Mouse (Mus musculus): ENCODE data around the gene Gm20388. TPM values are rescaled to one million over a fixed set of nuclear protein-coding genes. Genes with fewer than 3 reads are reported as not detected.

Gene Gm20388
- total and polyA plus RNA-seq, 2 experiments from 2014 or later: 51.3 TPM; not detected in 1

GRCm38 (mm10) chr8:123233300-123233699, 3322.7 kb downstream of the Gm20388 start:
- no peak overlapping the region for H3K4me2 ChIP-seq (ENCODE audit: low read depth)
- H3K9ac ChIP-seq: no peak overlapping the region
- no peak for TF ChIP-seq CTCF (IDR thresholded peaks at IDR 0.05; ENCODE audit: low read depth)
- peaks cover 15% of the 10 kb centered on the region for H3K4me1 ChIP-seq (ENCODE audit: insufficient read depth)
- H3K4me3 ChIP-seq (ENCODE audit: low read depth, low read length): no peak overlapping the region
- 55% methylated on average over 13 of the region's 13 CpGs for WGBS
- H3K27me3 ChIP-seq (ENCODE audit: insufficient read depth, low read length): peaks cover 7% of the 10 kb centered on the region; the same call in 1 of the 2 replicates
- no peak overlapping the region for H3K27ac ChIP-seq (ENCODE audit: low read depth, low read length)
- no peak for DNase-seq
- 0 out of 2 replicates have a peak, but pooled peaks cover 7% of the 10 kb centered on the region for H3K36me3 ChIP-seq (ENCODE audit: insufficient read depth)
- no peaks in the 10 kb centered on the region for H3K9me3 ChIP-seq (ENCODE audit: low read length)
- no peak for ATAC-seq

GRCm38 (mm10) chr8:123233760-123234159, 3323.1 kb downstream of the Gm20388 start:
- WGBS: 80% methylated on average over 11 of the region's 11 CpGs
- Histone ChIP-seq H3K9ac (no peak overlapping the region), H3K27me3 (ENCODE audit: insufficient read depth, low read length) (peaks cover 7% of the 10 kb centered on the region; the same call in 1 of the 2 replicates), H3K36me3 (ENCODE audit: insufficient read depth) (0 out of 2 replicates have a peak, but pooled peaks cover 3% of the 10 kb centered on the region), H3K9me3 (ENCODE audit: low read length) (no peaks in the 10 kb centered on the region), H3K4me2 (ENCODE audit: low read depth) (no peak overlapping the region), H3K27ac (ENCODE audit: low read depth, low read length) (no peak overlapping the region), H3K4me3 (ENCODE audit: low read depth, low read length) (no peak overlapping the region), H3K4me1 (ENCODE audit: insufficient read depth) (peaks cover 15% of the 10 kb centered on the region)
- ATAC-seq (no peak), DNase-seq (no peak)
- no peak for TF ChIP-seq CTCF (IDR thresholded peaks at IDR 0.05; ENCODE audit: low read depth)

GRCm38 (mm10) chr8:123234918-123235519, 3324.4 kb downstream of the Gm20388 start:
- 31% methylated on average over 13 of the region's 13 CpGs for WGBS
- peak; percentile 81 for DNase-seq
- H3K4me3 ChIP-seq (ENCODE audit: low read depth, low read length): peak overlapping the region; percentile 54
- H3K9me3 ChIP-seq (ENCODE audit: low read length): no peaks in the 10 kb centered on the region
- peak overlapping the region; percentile 64 for H3K9ac ChIP-seq
- peaks cover 15% of the 10 kb centered on the region for H3K4me1 ChIP-seq (ENCODE audit: insufficient read depth)
- ATAC-seq: peak; percentile 21; the same call in 1 of the 2 replicates
- no peaks in the 10 kb centered on the region for H3K36me3 ChIP-seq (ENCODE audit: insufficient read depth)
- H3K4me2 ChIP-seq (ENCODE audit: low read depth): peak overlapping the region; percentile 84
- TF ChIP-seq CTCF (IDR thresholded peaks at IDR 0.05; ENCODE audit: low read depth): no peak
- no peak overlapping the region for H3K27ac ChIP-seq (ENCODE audit: low read depth, low read length)
- H3K27me3 ChIP-seq (ENCODE audit: insufficient read depth, low read length): peaks cover 7% of the 10 kb centered on the region; the same call in 1 of the 2 replicates

- peak within 1 kb of the TSS; percentile 54 for H3K4me3 ChIP-seq (ENCODE audit: low read depth, low read length)
- peak within 1 kb of the TSS; percentile 84 for H3K4me2 ChIP-seq (ENCODE audit: low read depth)
- H3K27me3 ChIP-seq (ENCODE audit: insufficient read depth, low read length): peaks cover 7% of the 10 kb centered on the region; the same call in 1 of the 2 replicates
- no peaks in the 10 kb centered on the region for H3K36me3 ChIP-seq (ENCODE audit: insufficient read depth)
- H3K9me3 ChIP-seq (ENCODE audit: low read length): no peaks in the 10 kb centered on the region
- peak within 1 kb of the TSS; percentile 64 for H3K9ac ChIP-seq
- 2% methylated on average over 57 of the region's 57 CpGs for WGBS
- ATAC-seq (peak; percentile 84), DNase-seq (peak; percentile 75)
- peaks cover 15% of the 10 kb centered on the region for H3K4me1 ChIP-seq (ENCODE audit: insufficient read depth)
- peak; percentile 49 for TF ChIP-seq CTCF (IDR thresholded peaks at IDR 0.05; ENCODE audit: low read depth)
- H3K27ac ChIP-seq (ENCODE audit: low read depth, low read length): 0 out of 2 replicates have a peak within 1 kb of the TSS, but pooled peaks have one; percentile 15
These were observed 3325.2 kb downstream of the Gm20388 start, which contains the start of gene Spata2l for GRCm38 (mm10) chr8:123235520-123236497. Gene Spata2l (minus strand): TSS chr8:123236233.

- H3K9me3 ChIP-seq (ENCODE audit: low read length): no peaks in the 10 kb centered on the region
- no peak overlapping the region for H3K4me2 ChIP-seq (ENCODE audit: low read depth)
- TF ChIP-seq CTCF (IDR thresholded peaks at IDR 0.05; ENCODE audit: low read depth): no peak
- DNase-seq (no peak), ATAC-seq (no peak)
- no peak overlapping the region for H3K27ac ChIP-seq (ENCODE audit: low read depth, low read length)
- peaks cover 7% of the 10 kb centered on the region; the same call in 1 of the 2 replicates for H3K27me3 ChIP-seq (ENCODE audit: insufficient read depth, low read length)
- no peak overlapping the region for H3K4me3 ChIP-seq (ENCODE audit: low read depth, low read length)
- H3K36me3 ChIP-seq (ENCODE audit: insufficient read depth): peaks cover 29% of the 10 kb centered on the region
- H3K4me1 ChIP-seq (ENCODE audit: insufficient read depth): peaks cover 15% of the 10 kb centered on the region
- WGBS: 86% methylated on average over 10 of the region's 10 CpGs
- H3K9ac ChIP-seq: no peak overlapping the region
These were observed 3328.8 kb downstream of the Gm20388 start for GRCm38 (mm10) chr8:123239398-123239797.

GRCm38 (mm10) chr8:123242107-123242923, 3331.7 kb downstream of the Gm20388 start:
- TF ChIP-seq CTCF (IDR thresholded peaks at IDR 0.05; ENCODE audit: low read depth): no peak
- ATAC-seq: no peak
- Histone ChIP-seq H3K9ac (no peak overlapping the region), H3K36me3 (ENCODE audit: insufficient read depth) (peaks cover 57% of the 10 kb centered on the region), H3K27ac (ENCODE audit: low read depth, low read length) (no peak overlapping the region), H3K4me1 (ENCODE audit: insufficient read depth) (no peaks in the 10 kb centered on the region), H3K4me3 (ENCODE audit: low read depth, low read length) (no peak overlapping the region), H3K9me3 (ENCODE audit: low read length) (no peaks in the 10 kb centered on the region), H3K4me2 (ENCODE audit: low read depth) (no peak overlapping the region), H3K27me3 (ENCODE audit: insufficient read depth, low read length) (no peaks in the 10 kb centered on the region)
- DNase-seq: no peak
- 92% methylated on average over 7 of the region's 7 CpGs for WGBS

Measured in forebrain, postnatal 0 days (tissue).